Mouse (Mus musculus) hindlimb bud, embryonic 11.5 days (tissue): ENCODE data around the gene Tanc1.
A peak's percentile ranks its signal among the peaks of the same experiment; 100 is the strongest.

Experiments
- DNase-seq: peaks from one replicate; pipeline ENCODE4 v3.0.0-alpha.2; 2012; ENCODE audit warnings: low read depth, low spot score; ENCODE audit errors: extremely low spot score

Gene Tanc1

DNA sequence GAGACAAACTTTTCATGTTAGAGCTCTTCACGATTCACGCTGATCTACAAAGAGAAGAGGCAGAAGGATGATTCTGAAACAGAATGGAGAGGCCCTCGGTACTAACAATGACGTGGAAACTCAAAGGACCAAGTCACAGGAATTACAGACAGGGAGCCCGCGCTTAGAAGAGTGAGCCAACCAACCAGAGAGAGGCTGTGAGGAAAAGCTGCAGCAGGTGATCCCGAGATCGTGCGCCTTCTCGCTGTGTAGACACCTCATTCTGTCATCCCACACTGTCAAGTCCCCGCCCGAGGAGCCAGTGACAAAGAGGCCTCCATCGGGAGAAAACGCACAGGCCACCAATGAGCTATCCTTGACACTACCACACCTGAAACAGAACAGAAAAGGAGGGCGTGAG lies 264.6 kb downstream of the Tanc1 start:
- DNase-seq = no peak

DNA sequence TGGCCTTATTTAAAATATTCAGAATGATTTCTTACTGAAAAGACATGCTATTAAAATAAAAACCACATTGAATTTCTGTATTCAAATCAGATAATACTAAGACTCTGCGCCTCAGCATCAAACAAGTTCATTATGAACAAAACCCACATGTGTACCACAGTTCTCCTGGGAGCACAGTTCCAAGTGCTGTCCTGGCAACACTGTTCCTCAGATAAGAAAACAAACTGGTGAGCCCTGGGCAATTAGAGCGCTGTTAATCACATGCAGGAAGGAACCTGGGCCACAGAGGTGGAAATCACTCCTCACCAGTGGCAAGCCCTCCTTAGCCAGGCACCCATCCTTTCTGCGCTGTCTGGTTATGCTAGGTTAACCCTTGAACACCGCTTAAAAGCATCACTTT lies 265.5 kb downstream of the Tanc1 start:
- DNase-seq = no peak

- DNase-seq = no peak
Measured at GRCm38 (mm10) chr2:59878221-59878620, 266.4 kb downstream of the Tanc1 start.

GRCm38 (mm10) chr2:59881404-59881803 lies 269.6 kb downstream of the Tanc1 start:
- no peak for DNase-seq

DNA sequence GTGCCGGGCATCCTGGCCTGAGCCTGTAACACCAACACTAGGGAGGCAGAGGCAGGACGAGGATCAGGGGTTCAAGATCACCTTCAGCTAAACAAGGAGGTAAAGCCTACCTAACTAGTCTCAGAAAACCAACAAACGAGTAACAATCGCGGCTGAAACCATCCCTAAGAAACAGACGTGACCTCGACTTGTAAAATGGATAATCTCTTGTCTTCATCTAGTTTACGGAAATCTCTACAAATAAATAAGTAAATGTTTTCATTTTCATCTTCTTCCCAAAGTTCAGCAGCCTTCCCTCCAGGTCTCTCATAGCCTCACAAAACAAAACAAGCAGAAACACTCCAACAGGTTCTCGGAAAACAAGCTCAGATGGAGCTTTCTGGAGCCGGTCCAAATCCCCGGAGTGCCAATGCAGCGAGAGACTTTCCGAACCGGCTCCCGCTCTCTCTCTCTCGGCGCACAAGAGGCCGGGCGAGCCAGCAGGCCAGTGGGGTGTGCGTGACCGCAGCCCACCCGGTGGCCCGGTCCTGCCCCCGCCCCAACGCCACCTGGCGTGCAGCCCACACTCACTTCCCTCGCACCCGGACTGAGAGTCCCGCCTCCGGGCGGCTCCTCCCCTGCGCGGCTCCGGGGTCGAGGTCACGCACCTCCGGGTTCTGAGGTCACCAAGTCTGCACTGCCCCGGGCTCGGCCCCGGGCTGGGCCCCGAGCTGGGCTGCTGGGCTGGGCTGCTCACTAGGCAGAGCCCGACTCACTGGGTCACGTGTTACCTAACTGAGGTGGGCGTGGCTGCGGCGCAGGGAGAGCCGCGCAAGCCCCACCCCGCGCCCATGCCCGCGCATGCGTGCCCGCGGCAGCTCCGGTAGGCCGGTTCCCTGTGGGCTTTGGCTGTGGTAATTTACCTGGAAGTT lies 270.2 kb downstream of the Tanc1 start, which contains the start of gene Wdsub1:
Wdsub1 (minus strand) TSS at position 761 of the 911 bp plus-strand sequence.
- peak; percentile 52 for DNase-seq

DNA sequence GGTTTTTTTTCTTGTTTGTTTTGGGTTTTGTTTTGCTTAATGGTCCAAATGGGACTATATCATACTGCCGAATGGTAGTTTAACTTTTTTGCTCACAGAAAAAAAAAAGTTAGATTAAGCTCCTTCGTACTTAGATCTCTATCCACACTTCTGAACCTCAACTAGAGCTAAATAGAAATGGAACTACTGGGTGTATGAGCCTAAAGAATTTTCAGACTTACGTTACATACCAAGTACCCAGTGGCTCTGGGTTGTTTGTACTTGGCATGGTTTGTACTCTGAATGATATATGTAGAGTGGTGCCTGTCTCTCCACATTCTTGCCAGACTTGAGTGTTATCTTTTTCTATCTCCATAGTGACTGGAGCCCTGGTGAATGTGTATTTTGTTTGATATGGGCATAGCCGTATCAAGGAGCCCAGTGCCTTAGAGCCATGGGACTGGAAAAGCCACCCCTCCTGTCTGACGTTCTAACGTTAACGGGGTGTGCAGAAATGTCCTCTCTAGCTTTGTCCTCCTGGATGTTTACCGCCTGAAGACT lies 271.0 kb downstream of the Tanc1 start:
- DNase-seq = no peak

- DNase-seq = no peak
Measured at GRCm38 (mm10) chr2:59889699-59890098, 277.9 kb downstream of the Tanc1 start.
